Mouse (Mus musculus): ENCODE results near the gene Dnajc11.
A peak's percentile ranks its signal among the peaks of the same experiment; 100 is the strongest.

The Dnajc11 gene

GRCm38 (mm10) chr4:151986650-151987049 lies 53.2 kb downstream of the Dnajc11 start:
- DNase-seq: no peak

- DNase-seq: peak in 1 of 2 experiments; percentile 29
Observed at GRCm38 (mm10) chr4:151988014-151988341, 54.5 kb downstream of the Dnajc11 start.

- DNase-seq: peak; percentile 86 to 89
Observed at GRCm38 (mm10) chr4:151988342-151989109, 55.0 kb downstream of the Dnajc11 start, which contains the start of gene Thap3. Gene Thap3, minus strand, starts transcription at chr4:151988997.

DNA sequence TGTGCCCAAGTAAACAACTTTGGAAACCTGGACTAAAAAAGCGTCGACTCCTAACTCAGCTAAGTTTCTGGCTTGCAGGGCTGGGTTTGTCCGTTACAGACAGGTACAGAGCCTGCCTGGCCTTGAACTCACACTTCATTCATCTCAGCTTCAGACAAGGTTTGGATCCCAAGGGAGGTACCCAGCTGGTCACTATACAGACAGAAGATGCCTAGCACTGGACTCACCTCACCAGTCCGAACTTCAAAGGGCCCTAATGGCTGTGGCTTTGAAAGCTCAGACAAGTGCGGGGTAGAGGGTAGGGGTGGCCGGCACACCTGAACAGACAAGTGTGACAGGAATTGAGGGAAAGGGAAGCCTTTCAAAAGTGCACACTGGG lies 55.6 kb downstream of the Dnajc11 start:
- no peak for DNase-seq

GRCm38 (mm10) chr4:151992091-151992490 lies 58.6 kb downstream of the Dnajc11 start:
- no peak for DNase-seq

DNA sequence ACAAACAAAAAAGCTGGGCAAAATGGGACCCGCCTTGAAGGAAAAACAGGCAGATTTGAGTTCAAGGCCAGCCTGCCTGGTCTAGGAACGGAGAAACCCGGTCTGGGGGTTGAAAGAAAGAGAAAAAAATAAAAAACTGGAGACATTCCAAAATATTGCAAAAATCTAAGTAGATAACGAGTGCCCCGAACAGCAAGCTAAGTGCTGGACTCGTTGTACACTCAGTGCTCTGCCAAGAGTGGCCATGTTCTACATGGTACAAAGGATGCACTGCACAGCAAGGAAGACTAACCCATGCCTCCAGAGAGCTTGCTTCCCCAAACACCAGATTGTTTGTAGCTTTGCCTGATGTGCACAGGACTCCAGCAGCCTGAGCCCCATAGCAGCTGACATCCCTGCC lies 59.5 kb downstream of the Dnajc11 start:
- no peak for DNase-seq

- peak; percentile 42 to 74 for DNase-seq
Observed at GRCm38 (mm10) chr4:151994228-151995171, 61.0 kb downstream of the Dnajc11 start.

DNA sequence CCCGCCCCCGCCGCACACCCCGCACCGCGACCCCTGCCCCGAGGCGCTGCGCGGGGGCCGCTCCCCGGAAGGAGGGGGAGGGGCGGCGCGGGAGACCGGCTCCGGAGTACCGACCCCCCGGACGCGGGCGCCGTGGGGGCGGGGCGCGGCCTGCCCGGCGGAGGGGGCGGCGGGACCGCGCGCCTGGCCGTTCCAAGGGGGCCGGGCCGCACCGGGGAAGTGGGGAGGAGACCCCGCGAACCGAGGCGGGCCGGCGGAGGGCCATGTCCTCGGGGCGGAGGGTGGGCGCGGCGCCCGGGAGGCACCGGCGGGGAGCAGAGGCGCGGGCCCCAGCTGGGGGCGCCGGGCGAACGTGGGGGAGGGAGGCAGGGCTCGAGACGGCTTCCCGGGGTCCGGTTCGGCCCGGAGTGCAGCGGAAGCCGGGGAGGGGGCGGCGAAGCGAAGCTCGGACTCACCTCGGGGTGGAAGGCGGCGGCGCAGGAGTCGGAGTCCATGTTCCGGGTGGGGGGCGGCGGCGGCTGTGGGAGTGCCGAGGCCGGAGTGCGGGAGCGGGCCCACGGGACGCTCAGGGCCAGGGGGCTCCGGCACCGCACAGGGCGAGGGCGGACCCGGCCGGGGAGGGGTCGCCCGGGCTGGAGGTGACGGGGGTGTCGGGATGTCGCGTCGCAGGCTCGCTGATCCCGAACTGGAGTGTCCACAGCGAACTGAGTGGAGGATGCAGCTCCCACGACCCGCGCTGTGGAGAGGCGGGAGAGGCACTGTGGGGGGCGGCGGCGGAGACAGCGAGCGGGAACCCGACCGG lies 62.1 kb downstream of the Dnajc11 start:
- peak; percentile 38 to 67 for DNase-seq

- DNase-seq: peak; percentile 99
Observed at GRCm38 (mm10) chr4:151996173-151996950, 62.9 kb downstream of the Dnajc11 start, which contains the start of gene Phf13. Gene Phf13, minus strand, starts transcription at chr4:151996258.

DNA sequence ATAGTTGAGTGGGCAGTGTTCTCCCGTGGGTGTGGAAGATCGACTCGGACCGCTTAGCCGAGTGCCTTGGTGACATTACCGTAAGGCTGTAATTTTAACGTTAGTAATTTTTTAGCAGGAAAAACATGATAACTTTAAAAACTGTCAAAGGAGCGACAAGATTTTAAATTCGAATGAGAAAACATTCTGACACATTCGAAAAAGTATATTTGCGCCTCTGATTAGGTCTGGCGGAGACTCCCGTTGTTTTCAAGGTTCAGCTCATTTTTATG lies 63.4 kb downstream of the Dnajc11 start:
- no peak for DNase-seq

DNA sequence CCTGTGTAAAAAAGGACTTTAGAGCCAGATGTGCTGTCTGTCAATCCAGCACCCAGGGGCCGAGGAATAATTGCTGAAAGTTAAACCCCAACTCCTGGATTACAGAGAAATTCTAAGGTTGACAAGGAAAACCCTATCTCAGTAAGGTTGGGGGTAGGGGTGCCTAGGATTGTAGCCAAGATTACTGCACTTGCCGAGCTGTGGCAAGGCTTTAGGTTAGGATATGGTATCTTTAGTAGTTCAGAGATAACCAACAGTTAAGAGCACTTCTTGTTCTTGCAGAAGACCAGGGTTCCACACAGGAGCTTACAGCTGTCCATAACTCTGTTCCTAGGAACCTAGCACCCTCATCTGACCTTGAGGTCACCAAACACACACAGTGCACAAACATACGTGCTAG lies 64.2 kb downstream of the Dnajc11 start:
- no peak for DNase-seq

GRCm38 (mm10) chr4:151999481-151999880 lies 66.0 kb downstream of the Dnajc11 start:
- no peak for DNase-seq

DNA sequence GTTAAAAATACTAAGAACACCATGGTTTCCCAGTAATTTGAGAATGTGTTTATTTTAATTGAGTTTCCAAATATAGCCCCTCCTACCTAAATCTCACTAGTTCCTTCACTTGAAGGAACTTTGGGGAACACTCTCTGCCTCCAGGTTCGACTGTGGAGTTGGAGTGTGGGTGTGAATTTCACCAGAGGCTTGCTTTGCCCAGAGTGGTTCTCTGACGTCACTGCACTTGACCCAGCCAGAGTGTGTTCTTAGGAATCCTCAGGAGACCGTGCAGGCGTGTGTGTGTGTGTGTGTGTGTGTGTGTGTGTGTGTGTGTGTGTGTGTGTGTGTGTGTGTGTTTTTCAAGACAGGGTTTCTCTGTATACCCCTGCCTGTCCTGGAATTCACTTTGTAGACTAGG lies 67.4 kb downstream of the Dnajc11 start:
- DNase-seq: no peak

DNA sequence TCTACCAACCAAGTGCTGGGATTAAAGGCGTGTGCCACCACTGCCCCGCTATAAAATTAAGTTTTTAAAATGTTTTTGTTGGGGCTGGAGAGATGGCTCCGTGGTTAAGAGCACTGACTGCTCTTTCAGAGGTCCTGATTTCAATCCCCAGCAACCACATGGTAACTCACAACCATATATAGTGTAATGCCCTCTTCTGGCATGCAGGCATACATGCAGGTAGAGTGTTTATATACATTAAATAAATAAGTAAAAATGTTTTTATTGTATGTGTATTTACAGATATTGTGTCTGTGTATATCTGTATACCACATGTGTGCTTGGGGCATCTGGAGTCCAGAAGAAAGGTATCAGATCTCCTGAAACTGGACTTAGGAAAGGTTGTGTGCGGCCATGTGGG lies 67.8 kb downstream of the Dnajc11 start:
- no peak for DNase-seq

DNA sequence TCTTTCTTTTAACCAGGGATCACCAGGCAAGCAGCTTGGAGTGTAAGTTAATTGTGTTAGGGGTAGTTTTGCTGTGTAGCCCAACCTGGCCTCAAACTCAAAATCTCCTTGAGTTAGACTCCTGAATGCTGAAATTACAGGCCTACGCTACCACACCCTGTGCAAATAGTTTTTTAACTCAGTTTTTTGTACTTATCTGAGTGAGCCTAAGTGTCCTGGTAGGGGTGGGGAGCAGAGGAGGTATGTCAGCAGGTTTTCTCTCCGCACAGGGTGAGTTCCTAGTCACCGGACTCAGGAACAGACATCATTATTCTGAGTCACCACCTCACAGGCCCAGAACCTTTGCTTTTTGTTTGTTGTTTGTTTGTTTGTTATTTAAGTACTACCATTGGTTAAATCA lies 68.6 kb downstream of the Dnajc11 start:
- no peak for DNase-seq

DNA sequence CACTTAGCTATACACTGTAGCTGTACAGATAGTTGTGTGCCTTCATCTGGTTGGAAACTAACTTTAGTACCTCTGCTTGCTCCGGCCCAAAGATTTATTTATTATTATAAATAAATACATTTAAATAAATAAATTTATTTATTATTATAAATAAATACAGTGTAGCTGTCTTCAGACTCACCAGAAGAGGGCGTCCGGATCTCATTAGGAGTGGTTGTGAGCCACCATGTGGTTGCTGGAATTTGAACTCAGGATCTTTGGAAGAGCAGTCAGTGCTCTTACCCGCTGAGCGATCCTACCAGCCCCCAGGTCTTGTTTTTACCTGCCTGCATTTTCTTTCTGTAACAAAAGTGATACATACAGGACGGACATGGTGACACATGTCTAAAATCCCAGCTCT lies 72.6 kb downstream of the Dnajc11 start:
- peak in 1 of 2 experiments; percentile 40 for DNase-seq

- no peak for DNase-seq
Observed at GRCm38 (mm10) chr4:152006812-152007211, 73.3 kb downstream of the Dnajc11 start.

- peak; percentile 56 to 85 for DNase-seq
Observed at GRCm38 (mm10) chr4:152007481-152008147, 74.1 kb downstream of the Dnajc11 start.

DNA sequence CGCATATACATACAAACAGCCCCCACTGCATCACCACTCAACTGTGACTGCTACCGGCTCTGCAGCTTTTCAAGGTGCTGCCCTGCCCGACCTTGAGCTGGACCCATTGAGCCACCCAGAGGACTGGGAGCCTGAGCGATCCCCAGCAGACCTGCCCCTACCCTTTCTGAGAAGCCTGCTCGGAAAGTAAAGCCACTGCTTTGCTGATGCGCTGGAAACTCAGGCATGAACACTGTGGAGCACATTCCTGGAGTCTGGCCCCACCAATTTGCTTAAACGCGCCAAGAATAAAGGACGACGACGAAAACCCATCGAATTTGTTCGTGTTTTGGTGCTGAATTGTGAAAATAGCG lies 74.6 kb downstream of the Dnajc11 start:
- peak; percentile 39 to 80 for DNase-seq

GRCm38 (mm10) chr4:152008622-152009075 lies 75.2 kb downstream of the Dnajc11 start, which contains the start of gene Klhl21:
Gene Klhl21, plus strand, starts transcription at chr4:152008803.
- peak; percentile 95 to 97 for DNase-seq

All from kidney, postnatal 25 days (tissue).